Mouse (Mus musculus) cerebellum, adult (tissue): Measurements from ENCODE around the gene Drd2.

Source experiments
- ATAC-seq: cut with Nextera tagmentation; 2 replicates; pipeline ENCODE4 v1.9.2; 2017; ENCODE audit warnings: mild to moderate bottlenecking, moderate library complexity, mixed read lengths; ENCODE audit not compliant: insufficient number of reproducible peaks, low FRiP score, low TSS enrichment

The Drd2 gene

DNA sequence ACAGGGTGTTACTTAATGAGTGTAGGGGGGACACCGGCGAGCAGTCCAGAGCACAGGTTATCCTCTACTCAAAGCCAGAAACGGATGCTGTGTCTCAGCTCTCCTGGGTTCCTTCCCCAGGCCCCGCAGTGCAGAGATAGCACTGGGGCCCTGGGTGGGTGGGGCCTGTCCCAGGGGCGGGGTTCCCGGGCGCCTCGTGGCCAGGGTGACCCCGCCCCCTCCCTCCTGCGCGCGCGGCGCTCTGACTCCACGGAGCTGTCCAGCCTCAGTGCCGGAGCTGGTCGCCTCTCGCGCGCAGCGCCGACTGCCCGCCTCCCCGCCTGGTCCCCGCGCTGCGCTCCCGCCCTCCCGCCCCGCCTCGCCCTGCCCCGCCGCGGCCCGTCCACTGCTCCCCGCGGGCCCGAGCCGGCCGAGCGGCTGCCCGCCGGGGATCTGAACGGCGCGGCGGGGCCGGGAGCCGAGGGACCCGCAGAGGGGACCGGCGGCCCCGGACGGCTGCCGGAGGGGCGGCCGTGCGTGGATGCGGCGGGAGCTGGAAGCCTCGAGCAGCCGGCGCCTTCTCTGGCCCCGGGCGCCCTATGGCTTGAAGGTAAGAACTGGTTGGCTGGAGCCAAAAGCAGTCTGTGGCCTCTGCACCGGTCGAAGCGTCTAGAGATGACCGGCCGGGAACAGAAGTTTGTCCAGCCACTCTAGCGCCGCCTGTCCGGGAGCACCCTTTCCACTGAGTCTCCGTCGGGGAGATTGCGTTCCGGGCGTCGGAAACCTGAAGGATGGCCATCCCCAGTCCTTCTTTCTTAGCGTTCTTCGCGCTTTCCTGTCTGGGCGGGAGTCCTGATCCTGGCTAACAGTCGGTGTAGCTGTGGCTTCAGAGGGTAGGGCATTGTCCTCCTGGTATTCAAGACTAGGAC is at the start of gene Drd2:
Drd2 (plus strand) TSS at position 492 of the 908 bp plus-strand sequence.
- peak; percentile 49; the same call in 1 of the 2 replicates for ATAC-seq

GRCm38 (mm10) chr9:49295101-49295500 is 45.3 kb upstream of the Drd2 start:
- no peak for ATAC-seq

- ATAC-seq, result no peak
Measured at GRCm38 (mm10) chr9:49307576-49307975, 32.9 kb upstream of the Drd2 start.

DNA sequence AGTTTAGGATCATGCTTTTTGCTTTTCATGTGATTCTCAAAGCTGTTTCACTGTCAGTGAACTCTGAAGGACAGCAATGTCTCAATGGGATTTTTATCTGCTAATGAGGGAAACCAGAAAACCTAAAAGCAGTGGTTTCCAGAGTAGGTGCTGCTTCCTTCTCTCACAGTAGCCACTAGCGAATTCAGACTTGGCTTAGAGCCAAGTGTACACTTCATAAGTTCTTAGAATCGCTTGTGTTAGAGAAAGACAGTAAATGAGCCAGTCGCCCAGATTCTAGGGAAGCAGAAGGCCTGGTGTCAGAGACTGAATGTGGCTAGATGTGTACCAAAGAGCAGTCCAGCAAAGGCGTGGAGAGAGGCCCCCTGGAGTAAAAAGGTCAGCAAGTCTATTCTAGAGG is 29.6 kb upstream of the Drd2 start:
- ATAC-seq, result no peak

GRCm38 (mm10) chr9:49318638-49319037 is 21.8 kb upstream of the Drd2 start:
- no peak for ATAC-seq

- no peak for ATAC-seq
Measured at GRCm38 (mm10) chr9:49341044-49341365, 578 bp downstream of the Drd2 start.

- no peak for ATAC-seq
Measured at GRCm38 (mm10) chr9:49365763-49366162, 25.3 kb downstream of the Drd2 start.

GRCm38 (mm10) chr9:49373946-49374345 is 33.5 kb downstream of the Drd2 start:
- no peak for ATAC-seq

- ATAC-seq, result no peak
Measured at GRCm38 (mm10) chr9:49379962-49380361, 39.5 kb downstream of the Drd2 start.

- ATAC-seq, result no peak
Measured at GRCm38 (mm10) chr9:49384041-49384440, 43.6 kb downstream of the Drd2 start.

DNA sequence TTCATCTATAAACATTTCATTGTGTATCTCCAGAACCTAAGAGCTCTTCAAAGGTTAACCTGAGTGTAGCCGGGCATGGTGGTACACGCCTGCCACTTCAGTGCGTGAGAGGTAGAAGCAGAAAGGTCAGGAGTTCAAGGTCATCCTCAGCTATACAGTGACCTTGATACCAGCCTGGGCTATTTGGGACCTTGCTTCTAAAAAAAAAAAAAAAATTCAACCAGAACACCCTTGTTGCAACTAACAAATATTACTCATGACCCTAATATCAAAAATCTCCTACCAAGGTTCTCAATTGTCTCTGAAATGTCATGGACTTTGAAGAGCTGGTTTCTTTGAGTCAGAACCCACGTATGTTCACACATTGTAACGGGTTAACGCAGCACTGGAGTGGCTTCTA is 44.4 kb downstream of the Drd2 start:
- ATAC-seq, result no peak

GRCm38 (mm10) chr9:49385301-49385700 is 44.9 kb downstream of the Drd2 start:
- no peak for ATAC-seq

GRCm38 (mm10) chr9:49386119-49386518 is 45.7 kb downstream of the Drd2 start:
- no peak for ATAC-seq

DNA sequence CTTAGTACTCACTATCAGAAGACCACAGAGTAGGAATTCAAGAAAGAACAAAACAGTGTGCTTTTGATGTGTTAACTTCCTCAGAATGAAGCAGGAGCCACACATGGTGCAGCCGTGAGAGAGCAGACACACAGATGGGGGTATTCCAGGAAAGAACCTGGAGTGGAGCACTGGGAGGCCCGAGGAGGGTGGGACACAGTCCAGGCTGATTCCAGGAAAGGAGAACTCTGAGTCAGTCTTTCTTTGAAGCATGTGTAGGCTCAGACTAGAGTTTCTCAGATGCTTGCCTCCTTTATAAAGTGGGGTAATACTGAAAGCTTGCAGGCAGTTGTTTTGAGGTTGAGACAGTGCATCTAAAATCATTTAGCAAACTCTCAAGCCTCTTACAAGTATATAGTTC is 51.8 kb downstream of the Drd2 start:
- no peak for ATAC-seq

- no peak for ATAC-seq
Measured at GRCm38 (mm10) chr9:49396006-49396405, 55.6 kb downstream of the Drd2 start.

DNA sequence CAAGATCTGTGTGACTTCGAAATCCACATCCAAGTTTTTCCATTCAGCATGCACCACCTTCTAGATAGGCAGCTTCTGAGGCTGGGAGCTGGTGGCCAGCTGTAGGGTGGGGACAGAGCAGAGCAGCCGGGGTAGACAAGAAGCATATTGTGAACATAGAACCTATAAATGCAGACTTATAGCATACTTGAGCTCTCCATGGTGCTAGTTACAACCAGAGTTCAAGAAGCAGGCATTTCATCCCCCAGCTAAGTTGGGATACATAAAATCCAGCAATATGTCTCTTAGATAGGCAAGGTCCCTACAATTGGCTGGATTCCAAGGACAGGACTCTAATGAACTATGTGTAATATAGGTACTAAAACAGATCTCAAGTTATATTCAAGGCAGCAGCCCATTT is 63.3 kb downstream of the Drd2 start:
- no peak for ATAC-seq

DNA sequence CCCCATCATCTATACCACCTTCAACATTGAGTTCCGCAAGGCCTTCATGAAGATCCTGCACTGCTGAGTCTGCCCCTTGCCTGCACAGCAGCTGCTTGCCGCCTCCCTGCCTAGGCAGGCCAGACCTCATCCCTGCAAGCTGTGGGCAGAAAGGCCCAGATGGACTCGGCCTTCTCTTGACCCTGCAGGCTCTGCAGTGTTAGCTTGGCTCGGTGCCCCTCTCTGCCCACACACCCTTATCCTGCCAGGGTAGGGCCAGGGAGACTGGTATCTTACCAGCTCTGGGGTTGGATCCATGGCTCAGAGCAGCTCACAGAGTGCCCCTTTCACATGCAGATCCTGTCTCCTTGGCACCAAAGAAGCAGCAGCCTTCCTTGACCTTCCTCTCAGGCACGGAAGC is 66.6 kb downstream of the Drd2 start:
- peak; percentile 71 for ATAC-seq

GRCm38 (mm10) chr9:49410621-49411020 is 70.2 kb downstream of the Drd2 start:
- no peak for ATAC-seq

- ATAC-seq, result no peak
Measured at GRCm38 (mm10) chr9:49423866-49424265, 83.4 kb downstream of the Drd2 start.

DNA sequence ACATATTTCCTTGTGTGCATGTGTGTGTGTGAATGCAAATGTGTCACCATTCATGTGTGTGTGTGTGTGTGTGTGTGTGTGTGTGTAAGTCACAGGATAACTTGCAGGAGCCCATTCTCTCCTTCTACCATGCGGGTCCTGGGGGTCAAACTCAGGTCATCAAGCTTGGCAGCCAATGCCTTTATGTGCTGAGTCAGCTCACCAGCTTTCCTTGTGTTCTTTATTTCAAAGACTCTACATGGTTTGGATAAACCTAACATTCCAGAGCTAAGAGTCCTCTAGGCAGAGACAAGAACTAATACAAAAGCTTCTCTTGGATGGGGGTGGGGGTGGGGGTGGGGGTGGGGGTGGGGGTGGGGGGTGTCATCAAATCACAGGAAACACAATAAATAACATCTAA is 85.2 kb downstream of the Drd2 start:
- no peak for ATAC-seq

GRCm38 (mm10) chr9:49426921-49427320 is 86.5 kb downstream of the Drd2 start, which contains the start of gene Ankk1:
TSS of gene Ankk1 (minus strand) at chr9:49427021.
- ATAC-seq, result no peak

DNA sequence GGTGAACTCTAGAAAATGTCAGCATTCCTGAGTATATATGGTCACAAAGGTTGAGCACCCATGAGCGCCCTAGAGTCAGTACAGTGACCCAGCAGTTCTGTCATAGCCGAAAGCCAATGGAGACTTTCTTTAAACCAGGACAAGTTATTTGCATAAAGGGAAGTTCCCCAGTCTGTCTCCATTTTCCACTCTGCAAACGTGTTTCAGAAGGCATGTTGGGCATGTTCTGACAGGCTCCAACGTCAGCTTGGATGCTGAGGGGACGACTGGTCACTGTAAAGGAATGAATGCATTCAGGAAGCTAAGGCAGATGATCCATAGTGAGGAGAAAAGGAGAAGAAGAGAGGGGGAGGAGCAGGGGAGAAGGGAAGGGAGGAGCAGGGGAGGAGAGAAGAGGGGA is 87.1 kb downstream of the Drd2 start:
- ATAC-seq, result no peak
